In the genomic region with DNA sequence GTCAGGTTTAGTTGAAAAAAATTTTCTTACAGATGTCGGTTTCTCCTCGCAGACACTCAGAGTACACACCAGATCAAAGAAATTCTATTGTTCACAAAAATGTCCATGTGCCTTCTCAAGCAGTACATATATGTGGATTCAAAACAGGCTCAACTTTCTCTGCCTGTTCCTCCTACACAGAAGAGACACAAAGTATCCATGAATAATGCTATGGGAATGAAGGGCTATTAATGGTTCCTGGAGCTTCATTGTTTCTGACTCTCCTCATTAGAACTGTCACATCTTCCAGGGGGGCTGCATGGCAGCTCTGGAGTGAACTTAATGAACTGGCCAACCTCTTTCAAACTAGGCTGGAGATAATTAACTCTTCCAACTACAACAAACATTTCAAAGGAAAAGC, we compare ENCODE assay signal across 24 mouse cellular contexts.
DNase-seq lines count a peak whose midpoint lies in the region; ATAC-seq lines count a peak whose summit lies in the region.
"Had no signal": no experiment of that assay in that cellular context is flagged by ENCODE, and none has a peak within 500 bp of the region (broad histone marks: within the 10 kb centered on the region; RNA-seq: fewer than 3 reads in every experiment).

No protein-coding gene starts in this region.

- no peaks in the 10 kb centered on the region for H3K27me3 ChIP-seq in forebrain, embryonic 11.5 days (ENCODE audit: control insufficient read depth, insufficient read depth, low read length)
- no peaks in the 10 kb centered on the region for H3K27me3 ChIP-seq in forebrain, embryonic 10.5 days (ENCODE audit: poor library complexity, severe bottlenecking)
- H3K27me3 ChIP-seq in kidney, embryonic 16.5 days (ENCODE audit: insufficient read depth, low read length): no peaks in the 10 kb centered on the region
- H3K27me3 ChIP-seq in forebrain, embryonic 14.5 days (replicated peaks; ENCODE audit: control insufficient read depth, insufficient read depth, low read length): no peaks in the 10 kb centered on the region
- H3K27me3 ChIP-seq: embryonic facial prominence, embryonic 13.5 days; heart, embryonic 12.5 days; limb, embryonic 13.5 days; liver, embryonic 12.5 days had no signal

- DNase-seq in forebrain, embryonic 11.5 days (ENCODE audit: low spot score): peak; percentile 55
- no peak for DNase-seq in forebrain, embryonic 10.5 days (ENCODE audit: extremely low spot score, low spot score)
- no peak for DNase-seq in kidney, adult 11 months
- DNase-seq in Muller cell, postnatal 12 days (ENCODE audit: inconsistent ontology term): peak; percentile 85
- DNase-seq in forebrain, embryonic 14.5 days (ENCODE audit: low spot score): peak; percentile 64
- no peak for DNase-seq in heart, adult 18-20 months
- DNase-seq in layer of hippocampus, adult 9-10 months (ENCODE audit: low spot score): no peak
- DNase-seq: adrenal gland, postnatal 25 days; cerebellum, adult 9-10 months; gastrocnemius, postnatal 14 days; heart, adult 11 months; heart, postnatal 14 days; kidney, postnatal 25 days; lung, adult 18-20 months; lung, postnatal 14 days; right cerebral cortex, postnatal 14 days had no signal

- no peaks in the 10 kb centered on the region for H3K36me3 ChIP-seq in forebrain, embryonic 11.5 days (ENCODE audit: control insufficient read depth, insufficient read depth, low read length)
- no peaks in the 10 kb centered on the region for H3K36me3 ChIP-seq in forebrain, embryonic 10.5 days (replicated peaks)
- H3K36me3 ChIP-seq in kidney, embryonic 16.5 days (ENCODE audit: insufficient read depth, low read length): no peaks in the 10 kb centered on the region
- no peaks in the 10 kb centered on the region for H3K36me3 ChIP-seq in forebrain, embryonic 14.5 days (ENCODE audit: control insufficient read depth, insufficient read depth, low read length)
- H3K36me3 ChIP-seq: embryonic facial prominence, embryonic 13.5 days; heart, embryonic 12.5 days; limb, embryonic 13.5 days; liver, embryonic 12.5 days had no signal

- H3K4me1 ChIP-seq in forebrain, embryonic 11.5 days (replicated peaks; ENCODE audit: control insufficient read depth, insufficient read depth, low read length): peaks cover 3% of the 10 kb centered on the region; the same call in 1 of the 2 replicates
- peaks cover 15% of the 10 kb centered on the region for H3K4me1 ChIP-seq in forebrain, embryonic 10.5 days
- H3K4me1 ChIP-seq in kidney, embryonic 16.5 days (ENCODE audit: insufficient read depth, low read length): no peaks in the 10 kb centered on the region
- peaks cover 4% of the 10 kb centered on the region; the same call in 1 of the 2 replicates for H3K4me1 ChIP-seq in forebrain, embryonic 14.5 days (ENCODE audit: control insufficient read depth, insufficient read depth, low read length)
- H3K4me1 ChIP-seq: embryonic facial prominence, embryonic 13.5 days; heart, embryonic 12.5 days; limb, embryonic 13.5 days; liver, embryonic 12.5 days had no signal

- H3K9me3 ChIP-seq in forebrain, embryonic 11.5 days (ENCODE audit: control insufficient read depth, low read length): no peaks in the 10 kb centered on the region
- H3K9me3 ChIP-seq in forebrain, embryonic 10.5 days: no peaks in the 10 kb centered on the region
- no peaks in the 10 kb centered on the region for H3K9me3 ChIP-seq in kidney, embryonic 16.5 days (ENCODE audit: low read length)
- H3K9me3 ChIP-seq in forebrain, embryonic 14.5 days (replicated peaks; ENCODE audit: control insufficient read depth, low read length): no peaks in the 10 kb centered on the region
- H3K9me3 ChIP-seq: embryonic facial prominence, embryonic 13.5 days; heart, embryonic 12.5 days; limb, embryonic 13.5 days; liver, embryonic 12.5 days had no signal

- no peak overlapping the region for H3K9ac ChIP-seq in forebrain, embryonic 11.5 days (ENCODE audit: low read length)
- H3K9ac ChIP-seq in kidney, embryonic 16.5 days (replicated peaks; ENCODE audit: low read length): no peak overlapping the region
- H3K9ac ChIP-seq in forebrain, embryonic 14.5 days (ENCODE audit: low read length): no peak overlapping the region
- H3K9ac ChIP-seq: embryonic facial prominence, embryonic 13.5 days; heart, embryonic 12.5 days; hindbrain, embryonic 14.5 days; limb, embryonic 13.5 days; liver, embryonic 12.5 days had no signal

- ATAC-seq in forebrain, embryonic 11.5 days (replicated peaks; ENCODE audit: low FRiP score): peak; percentile 83
- ATAC-seq in kidney, embryonic 16.5 days (ENCODE audit: low FRiP score, low TSS enrichment): peak; percentile 80
- ATAC-seq in forebrain, embryonic 14.5 days: peak; percentile 69; the same call in 1 of the 2 replicates
- ATAC-seq: CD4-positive, CD25-positive, alpha-beta regulatory T cell, adult 4 months; liver, embryonic 12.5 days had no signal

- H3K4me3 ChIP-seq in forebrain, embryonic 11.5 days (ENCODE audit: low read depth, low read length): no peak overlapping the region
- H3K4me3 ChIP-seq in forebrain, embryonic 10.5 days: no peak overlapping the region
- H3K4me3 ChIP-seq in kidney, embryonic 16.5 days (ENCODE audit: low read length): no peak overlapping the region
- no peak overlapping the region for H3K4me3 ChIP-seq in forebrain, embryonic 14.5 days (ENCODE audit: low read depth, low read length)
- H3K4me3 ChIP-seq: embryonic facial prominence, embryonic 13.5 days; heart, embryonic 12.5 days; limb, embryonic 13.5 days; liver, embryonic 12.5 days had no signal

- no peak overlapping the region for H3K4me2 ChIP-seq in forebrain, embryonic 11.5 days (ENCODE audit: low read depth, low read length, severe bottlenecking)
- no peak overlapping the region for H3K4me2 ChIP-seq in kidney, embryonic 16.5 days (replicated peaks; ENCODE audit: low read depth, low read length)
- no peak overlapping the region for H3K4me2 ChIP-seq in forebrain, embryonic 14.5 days (ENCODE audit: low read length)
- H3K4me2 ChIP-seq: embryonic facial prominence, embryonic 13.5 days; heart, embryonic 12.5 days; hindbrain, embryonic 14.5 days; limb, embryonic 13.5 days; liver, embryonic 12.5 days had no signal

- no peak overlapping the region for H3K27ac ChIP-seq in forebrain, embryonic 11.5 days (ENCODE audit: low read depth, low read length)
- no peak overlapping the region for H3K27ac ChIP-seq in forebrain, embryonic 10.5 days
- H3K27ac ChIP-seq in kidney, embryonic 16.5 days (ENCODE audit: low read length): 0 out of 2 replicates have a peak overlapping the region, but pooled peaks have one; percentile 14
- no peak overlapping the region for H3K27ac ChIP-seq in forebrain, embryonic 14.5 days (ENCODE audit: low read depth, low read length)
- H3K27ac ChIP-seq: embryonic facial prominence, embryonic 13.5 days; hindbrain, embryonic 14.5 days; limb, embryonic 13.5 days; liver, embryonic 12.5 days; stomach, postnatal 0 days had no signal

- WGBS in forebrain, embryonic 11.5 days: 24% methylated on average over 2 of the region's 2 CpGs
- WGBS in forebrain, embryonic 10.5 days: 40% methylated on average over 2 of the region's 2 CpGs
- 56% methylated on average over 2 of the region's 2 CpGs for WGBS in kidney, embryonic 16.5 days
- 6% methylated on average over 2 of the region's 2 CpGs for WGBS in forebrain, embryonic 14.5 days

Comparison
In these comparisons a context has a peak if more than half of its experiments do, and no peak if none do; other contexts are left out.
1. DNase-seq: peak in forebrain, embryonic 11.5 days (single experiment), Muller cell, postnatal 12 days (single experiment) and forebrain, embryonic 14.5 days (single experiment); none in forebrain, embryonic 10.5 days (single experiment), kidney, adult 11 months (single experiment), heart, adult 18-20 months (0 of 2) and layer of hippocampus, adult 9-10 months (single experiment).
2. Peak in every context shown above with its lines, with median percentiles within 50 percentile points of each other: ATAC-seq.